In genomic region chr12:79002406-79002805, GRCm38 (mm10) we compare ENCODE assay signal across 26 mouse cellular contexts. TPM values are rescaled to one million over a fixed set of nuclear protein-coding genes. Genes with fewer than 3 reads are reported as not detected.
A peak's percentile ranks its signal among the peaks of the same experiment; 100 is the strongest.
DNase-seq lines count a peak whose midpoint lies in the region; ATAC-seq and TF ChIP-seq lines count a peak whose summit lies in the region.
"Had no signal": no experiment of that assay in that cellular context is flagged by ENCODE, and none has a peak within 500 bp of the region (broad histone marks: within the 10 kb centered on the region; RNA-seq: fewer than 3 reads in every experiment).

No protein-coding gene starts in this region.

- H3K4me3 ChIP-seq in liver, embryonic 12.5 days = no peak overlapping the region
- no peak overlapping the region for H3K4me3 ChIP-seq in liver, postnatal 0 days (ENCODE audit: low read depth, low read length)
- H3K4me3 ChIP-seq in hindbrain, embryonic 13.5 days = no peak overlapping the region
- H3K4me3 ChIP-seq: forebrain, embryonic 13.5 days; heart, embryonic 12.5 days; hindbrain, embryonic 15.5 days; kidney, embryonic 15.5 days; limb, embryonic 13.5 days; midbrain, embryonic 13.5 days; stomach, embryonic 15.5 days had no signal

- H3K27ac ChIP-seq in liver, embryonic 12.5 days = no peak overlapping the region
- no peak overlapping the region for H3K27ac ChIP-seq in liver, postnatal 0 days (ENCODE audit: low read depth)
- H3K27ac ChIP-seq in hindbrain, embryonic 13.5 days = no peak overlapping the region
- H3K27ac ChIP-seq: forebrain, embryonic 13.5 days; hindbrain, embryonic 15.5 days; kidney, embryonic 15.5 days; limb, embryonic 13.5 days; midbrain, embryonic 13.5 days; stomach, embryonic 15.5 days had no signal

- H3K4me2 ChIP-seq in liver, embryonic 12.5 days = no peak overlapping the region
- H3K4me2 ChIP-seq in liver, postnatal 0 days (ENCODE audit: low read depth, low read length) = no peak overlapping the region
- H3K4me2 ChIP-seq in hindbrain, embryonic 13.5 days = no peak overlapping the region
- H3K4me2 ChIP-seq: forebrain, embryonic 13.5 days; heart, embryonic 12.5 days; hindbrain, embryonic 15.5 days; kidney, embryonic 15.5 days; limb, embryonic 13.5 days; midbrain, embryonic 13.5 days; stomach, embryonic 15.5 days had no signal

- no peak overlapping the region for H3K9ac ChIP-seq in liver, embryonic 12.5 days
- no peak overlapping the region for H3K9ac ChIP-seq in liver, postnatal 0 days (replicated peaks)
- no peak overlapping the region for H3K9ac ChIP-seq in hindbrain, embryonic 13.5 days
- H3K9ac ChIP-seq: forebrain, embryonic 13.5 days; heart, embryonic 12.5 days; hindbrain, embryonic 15.5 days; kidney, embryonic 15.5 days; limb, embryonic 13.5 days; midbrain, embryonic 13.5 days; stomach, embryonic 15.5 days had no signal

- 16% methylated on average over 5 of the region's 5 CpGs for WGBS in liver, embryonic 12.5 days (ENCODE audit: insufficient replicate concordance)
- WGBS in liver, postnatal 0 days (ENCODE audit: insufficient replicate concordance) = 35% methylated on average over 5 of the region's 5 CpGs
- 94% methylated on average over 5 of the region's 5 CpGs for WGBS in hindbrain, embryonic 13.5 days

- TF ChIP-seq EP300 in liver, postnatal 0 days (IDR thresholded peaks at IDR 0.05; ENCODE audit: low read depth) = peak; percentile 58; the same call in 1 of the 2 replicates

- H3K9me3 ChIP-seq in liver, embryonic 12.5 days (replicated peaks) = no peaks in the 10 kb centered on the region
- H3K9me3 ChIP-seq in liver, postnatal 0 days (ENCODE audit: low read length) = no peaks in the 10 kb centered on the region
- no peaks in the 10 kb centered on the region for H3K9me3 ChIP-seq in hindbrain, embryonic 13.5 days
- H3K9me3 ChIP-seq: forebrain, embryonic 13.5 days; heart, embryonic 12.5 days; hindbrain, embryonic 15.5 days; kidney, embryonic 15.5 days; limb, embryonic 13.5 days; midbrain, embryonic 13.5 days; stomach, embryonic 15.5 days had no signal

- H3K27me3 ChIP-seq in liver, embryonic 12.5 days (replicated peaks) = peaks cover 32% of the 10 kb centered on the region
- H3K27me3 ChIP-seq in liver, postnatal 0 days (ENCODE audit: insufficient read depth, low read length) = peaks cover 3% of the 10 kb centered on the region
- H3K27me3 ChIP-seq in hindbrain, embryonic 13.5 days = no peaks in the 10 kb centered on the region
- H3K27me3 ChIP-seq: forebrain, embryonic 13.5 days; hindbrain, embryonic 15.5 days; midbrain, embryonic 13.5 days had no signal

- peak; percentile 88 for DNase-seq in MEL-GATA-1-ER (ENCODE audit: extremely low read depth, low read depth)
- DNase-seq in liver, postnatal 0 days = no peak
- DNase-seq in heart, adult 8-10 months (ENCODE audit: low spot score) = no peak
- no peak for DNase-seq in thymus, postnatal 25 days
- DNase-seq: adrenal gland, adult 2 months; cerebellum, adult 8-10 months; gastrocnemius, postnatal 10 days; heart, adult 11 months; kidney, adult 18-20 months; kidney, postnatal 25 days; lung, adult 2 months; lung, postnatal 10 days; thymus, postnatal 14 days had no signal

- peak; percentile 78 for ATAC-seq in liver, embryonic 12.5 days
- no peak; the same call in 1 of the 2 replicates for ATAC-seq in liver, postnatal 0 days
- ATAC-seq in hindbrain, embryonic 13.5 days (ENCODE audit: low FRiP score) = no peak
- no peak for ATAC-seq in monocyte, adult 5-6 weeks (replicated peaks; ENCODE audit: insufficient number of reproducible peaks, low FRiP score, low TSS enrichment, poor library complexity, severe bottlenecking)
- ATAC-seq: activated CD4-positive, CD25-positive, alpha-beta regulatory T cell, adult 4 months; CD4-positive, CD25-positive, alpha-beta regulatory T cell, adult 4 months; forebrain, embryonic 13.5 days; inflammation-experienced regulatory T-cells, adult 6 months; midbrain, embryonic 13.5 days had no signal

- H3K36me3 ChIP-seq in liver, embryonic 12.5 days = no peaks in the 10 kb centered on the region
- no peaks in the 10 kb centered on the region for H3K36me3 ChIP-seq in liver, postnatal 0 days (replicated peaks; ENCODE audit: insufficient read depth, low read length)
- peaks cover 3% of the 10 kb centered on the region for H3K36me3 ChIP-seq in hindbrain, embryonic 13.5 days
- H3K36me3 ChIP-seq: heart, embryonic 12.5 days; hindbrain, embryonic 15.5 days; kidney, embryonic 15.5 days; limb, embryonic 13.5 days; midbrain, embryonic 13.5 days; stomach, embryonic 15.5 days had no signal

- no peak for TF ChIP-seq CTCF in liver, postnatal 0 days (IDR thresholded peaks at IDR 0.05; ENCODE audit: low read depth)

- peaks cover 32% of the 10 kb centered on the region for H3K4me1 ChIP-seq in liver, embryonic 12.5 days
- H3K4me1 ChIP-seq in liver, postnatal 0 days (ENCODE audit: insufficient read depth) = peaks cover 10% of the 10 kb centered on the region; the same call in 1 of the 2 replicates
- peaks cover 22% of the 10 kb centered on the region for H3K4me1 ChIP-seq in hindbrain, embryonic 13.5 days (replicated peaks)
- H3K4me1 ChIP-seq: heart, embryonic 12.5 days had no signal

RNA-seq across cellular contexts. Expression of gene Tmem229b, which starts 5.0 kb away (rescaled TPM):
- polyA plus RNA-seq in liver, embryonic 12.5 days (2016; fragmentation: Nextera tagmentation; extraction: Ambion mirVana) = 3.7 and 3.8 TPM in 2 replicates
- 2.9 and 3.6 TPM in 2 replicates for polyA plus RNA-seq in liver, postnatal 0 days (2015; fragmentation: Nextera tagmentation; extraction: Ambion mirVana)
- total RNA-seq in heart, adult 8-10 months (2022) = 1 to 10 TPM; 2.3 to 4.4 (median 2.9) TPM
- polyA plus RNA-seq in hindbrain, embryonic 13.5 days (2015; fragmentation: Nextera tagmentation; extraction: Ambion mirVana) = 44.1 and 49.8 TPM in 2 replicates
- 47.0 to 75.7 TPM (median 65.1 TPM) in 3 replicates for total RNA-seq in monocyte, adult 5-6 weeks (2017)

RNA-seq across cellular contexts. Expression of gene Plekhh1, which starts 26.6 kb away (rescaled TPM):
- polyA plus RNA-seq in liver, embryonic 12.5 days (2016; fragmentation: Nextera tagmentation; extraction: Ambion mirVana) = 0.42 and 0.48 TPM in 2 replicates
- polyA plus RNA-seq in liver, postnatal 0 days (2015; fragmentation: Nextera tagmentation; extraction: Ambion mirVana) = 0.22 and 0.26 TPM in 2 replicates
- total RNA-seq in heart, adult 8-10 months (2022) = 1 to 10 TPM in 2 of 4 experiments, under 1 TPM in 2; 0.87 to 2.8 (median 1.4) TPM
- polyA plus RNA-seq in hindbrain, embryonic 13.5 days (2015; fragmentation: Nextera tagmentation; extraction: Ambion mirVana) = 2.1 and 2.5 TPM in 2 replicates
- 0.29 to 0.32 TPM in 2 of 3 replicates, not detected in the other for total RNA-seq in monocyte, adult 5-6 weeks (2017)
